Mouse (Mus musculus): ENCODE results near the gene Ina.
A peak's percentile ranks its signal among the peaks of the same experiment; 100 is the strongest.
"Not testable (repeated sequence)": the region's sequence is repeated elsewhere in the genome, so short reads cannot be mapped to it uniquely, and the experiment has no call there.

Gene Ina

GRCm38 (mm10) chr19:46984726-46985622 lies 29.5 kb upstream of the Ina start:
- DNase-seq = no peak

- DNase-seq = no peak
These were observed 26.9 kb upstream of the Ina start for GRCm38 (mm10) chr19:46987646-46988045.

GRCm38 (mm10) chr19:46988231-46989087 lies 26.0 kb upstream of the Ina start:
- peak; percentile 97 for DNase-seq

GRCm38 (mm10) chr19:46989479-46990152 lies 24.9 kb upstream of the Ina start:
- peak; percentile 66 for DNase-seq

- no peak for DNase-seq
These were observed 24.4 kb upstream of the Ina start for GRCm38 (mm10) chr19:46990153-46990518.

GRCm38 (mm10) chr19:46990625-46991024 lies 23.9 kb upstream of the Ina start:
- not testable (repeated sequence) for DNase-seq

GRCm38 (mm10) chr19:46991145-46991544 lies 23.4 kb upstream of the Ina start:
- peak; percentile 67 for DNase-seq

- not testable (repeated sequence) for DNase-seq
These were observed 22.2 kb upstream of the Ina start for GRCm38 (mm10) chr19:46992329-46992728.

- DNase-seq = no peak
These were observed 18.4 kb upstream of the Ina start for GRCm38 (mm10) chr19:46996095-46996494.

- DNase-seq = no peak
These were observed 16.2 kb upstream of the Ina start for GRCm38 (mm10) chr19:46998168-46998870.

GRCm38 (mm10) chr19:46998953-46999352 lies 15.5 kb upstream of the Ina start:
- no peak for DNase-seq

GRCm38 (mm10) chr19:46999753-47000152 lies 14.7 kb upstream of the Ina start:
- DNase-seq = no peak

GRCm38 (mm10) chr19:47000357-47000756 lies 14.1 kb upstream of the Ina start:
- DNase-seq = not testable (repeated sequence)

- DNase-seq = no peak
These were observed 10.6 kb upstream of the Ina start for GRCm38 (mm10) chr19:47003742-47004511.

GRCm38 (mm10) chr19:47005873-47006272 lies 8.6 kb upstream of the Ina start:
- no peak for DNase-seq

- DNase-seq = no peak
These were observed 8.2 kb upstream of the Ina start for GRCm38 (mm10) chr19:47006321-47006720.

- no peak for DNase-seq
These were observed 5.1 kb upstream of the Ina start for GRCm38 (mm10) chr19:47009420-47009819.

GRCm38 (mm10) chr19:47009943-47010342 lies 4.6 kb upstream of the Ina start:
- DNase-seq = no peak

- no peak for DNase-seq
These were observed 1.9 kb upstream of the Ina start for GRCm38 (mm10) chr19:47012521-47013130.

- DNase-seq = no peak
These were observed 949 bp upstream of the Ina start for GRCm38 (mm10) chr19:47013340-47014158.

GRCm38 (mm10) chr19:47014159-47014446 lies 395 bp upstream of the Ina start:
- no peak for DNase-seq

All from kidney, adult 11 months (tissue).